Mouse (Mus musculus): Measurements from ENCODE around the gene Lrrc61.

GRCm38 (mm10) chr6:48610657-48611056 lies 56.1 kb downstream of the Lrrc61 start:
- TF ChIP-seq CTCF (IDR thresholded peaks at IDR 0.05; ENCODE audit: control insufficient read depth, insufficient read depth, insufficient replicate concordance, low read depth, low read length), result no peak
- no peak for TF ChIP-seq POLR2A (IDR thresholded peaks at IDR 0.05; ENCODE audit: control insufficient read depth, low read depth, low read length)
